Mouse (Mus musculus) bone marrow macrophage, adult 2 months (primary cell): Measurements from ENCODE around the gene Skil.

Experiments
- CTCF ChIP-seq: IDR thresholded peaks from 2 replicates; pipeline ENCODE4 v1.5.1; 2012; ENCODE audit warnings: low read depth, mild to moderate bottlenecking, low read length, moderate library complexity
- POLR2A ChIP-seq: IDR thresholded peaks from 2 replicates; pipeline ENCODE4 v1.6.1; 2012; ENCODE audit warnings: mild to moderate bottlenecking, low read depth, low read length, borderline replicate concordance

GRCm38 (mm10) chr3:31152108-31152507, 57.2 kb downstream of the Skil start:
- TF ChIP-seq POLR2A (no peak), CTCF (no peak)
